Mouse (Mus musculus) liver, embryonic 12.5 days (tissue): ENCODE measurements at regions not wholly inside any gene's neighbourhood (a gene's known extent, or its start where the extent isn't known, plus 50 kb on each side); places are given as distances from the start of the nearest gene placed in this dataset.

Experiments used
- ATAC-seq: fragments of 200-750 bp; cut with Nextera tagmentation; 2 replicates; pipeline ENCODE4 v1.8.0; 2017; ENCODE audit warnings: moderate number of reproducible peaks, mild to moderate bottlenecking, moderate library complexity
- H3K27ac ChIP-seq: fragments of 300-500 bp; sonication (generic); 2 replicates; pipeline ENCODE4 v1.5.1; 2016; ENCODE audit warnings: mild to moderate bottlenecking
- H3K27me3 ChIP-seq: fragments of 300-500 bp; sonication (generic); replicated peaks from 2 replicates; pipeline ENCODE4 v1.6.1; 2016; ENCODE audit warnings: mild to moderate bottlenecking, moderate library complexity
- H3K36me3 ChIP-seq: fragments of 300-500 bp; sonication (generic); 2 replicates; pipeline ENCODE4 v1.6.1; 2016; ENCODE audit warnings: mild to moderate bottlenecking, moderate library complexity
- H3K4me1 ChIP-seq: fragments of 300-500 bp; sonication (generic); 2 replicates; pipeline ENCODE4 v1.6.1; 2016
- H3K4me2 ChIP-seq: fragments of 300-500 bp; sonication (generic); 2 replicates; pipeline ENCODE4 v1.6.1; 2016; ENCODE audit warnings: mild to moderate bottlenecking, moderate library complexity
- H3K4me3 ChIP-seq: fragments of 300-500 bp; sonication (generic); 2 replicates; pipeline ENCODE4 v1.5.1; 2016; ENCODE audit warnings: mild to moderate bottlenecking, moderate library complexity
- H3K9ac ChIP-seq: fragments of 300-500 bp; sonication (generic); 2 replicates; pipeline ENCODE4 v1.6.1; 2016; ENCODE audit warnings: mild to moderate bottlenecking, moderate library complexity
- H3K9me3 ChIP-seq: fragments of 300-500 bp; sonication (generic); replicated peaks from 2 replicates; pipeline ENCODE4 v1.6.1; 2016; ENCODE audit warnings: mild to moderate bottlenecking, moderate library complexity
- WGBS: fragments of 180-500 bp; shearing (Covaris S2); methylation state at CpG from one replicate; pipeline ENCODE4 v1.1.7; 2016; ENCODE audit not compliant: insufficient replicate concordance; 5-methylcytosine and 5-hydroxymethylcytosine counted together

DNA sequence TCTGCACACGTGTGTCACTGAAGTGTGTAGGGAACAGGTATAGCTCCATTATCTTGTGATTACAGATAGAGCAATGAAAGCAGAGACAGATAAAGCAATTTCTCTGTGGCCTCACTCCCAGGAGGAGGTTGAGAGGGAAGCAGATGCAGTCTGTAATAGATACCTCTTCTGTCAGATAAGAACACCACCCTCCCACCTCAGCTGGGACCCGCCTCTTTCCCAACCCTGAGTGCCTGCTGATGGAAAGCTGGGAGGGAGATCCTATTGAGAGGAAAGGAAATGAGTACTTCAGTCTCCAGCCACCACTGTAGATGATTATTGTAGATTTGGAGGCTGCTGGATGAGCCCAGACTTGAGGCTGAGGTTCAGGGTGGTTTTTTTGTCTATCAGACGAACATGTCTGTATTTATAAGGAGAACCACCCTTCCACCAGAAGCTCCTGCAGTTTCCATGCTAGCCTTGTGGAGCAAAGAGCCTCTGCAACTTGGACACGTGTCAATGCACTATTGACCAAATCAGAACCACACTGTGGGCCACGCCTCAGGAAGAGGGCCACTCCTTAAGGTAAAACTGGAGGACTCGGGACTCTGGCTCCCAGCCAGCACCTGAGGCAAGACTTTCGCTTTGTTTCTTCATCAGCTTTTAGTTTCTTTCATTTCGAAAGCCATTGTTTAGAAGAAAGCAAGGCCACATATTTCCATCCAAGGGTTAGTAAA lies 55.3 kb upstream of the Plekha5 start:
- ATAC-seq = no peak
- no peak overlapping the region for H3K27ac ChIP-seq

DNA sequence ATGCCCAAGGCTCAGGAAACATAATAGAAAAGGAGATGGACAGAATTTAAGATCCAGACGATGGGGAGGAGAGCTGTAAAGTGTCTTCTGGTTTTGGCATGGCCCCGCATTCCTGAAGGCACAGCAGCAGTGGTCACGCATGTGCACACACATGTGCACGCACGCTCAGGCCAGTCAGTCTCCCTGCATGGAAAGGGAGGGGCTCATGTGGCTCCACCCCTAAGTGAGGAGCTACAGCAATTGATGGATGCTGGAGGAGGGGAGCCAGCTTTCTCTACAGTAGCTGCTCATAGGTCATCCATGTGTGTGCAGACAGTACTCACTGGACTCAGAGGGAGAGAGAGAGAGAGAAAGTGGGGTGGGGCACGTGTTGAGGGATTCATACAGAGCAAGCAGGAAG lies 56.6 kb upstream of the Plekha5 start:
- no peak for ATAC-seq
- WGBS = 73% methylated on average over 6 of the region's 6 CpGs

More for the DNA sequence above, 55.3 kb upstream of the Plekha5 start:
- no peak overlapping the region for H3K9ac ChIP-seq
- no peak overlapping the region for H3K4me3 ChIP-seq
- no peak overlapping the region for H3K4me2 ChIP-seq
- H3K9me3 ChIP-seq = no peaks in the 10 kb centered on the region
- WGBS = 41% methylated on average over 8 of the region's 8 CpGs
- no peaks in the 10 kb centered on the region for H3K36me3 ChIP-seq
- H3K4me1 ChIP-seq = no peaks in the 10 kb centered on the region
- no peaks in the 10 kb centered on the region for H3K27me3 ChIP-seq

DNA sequence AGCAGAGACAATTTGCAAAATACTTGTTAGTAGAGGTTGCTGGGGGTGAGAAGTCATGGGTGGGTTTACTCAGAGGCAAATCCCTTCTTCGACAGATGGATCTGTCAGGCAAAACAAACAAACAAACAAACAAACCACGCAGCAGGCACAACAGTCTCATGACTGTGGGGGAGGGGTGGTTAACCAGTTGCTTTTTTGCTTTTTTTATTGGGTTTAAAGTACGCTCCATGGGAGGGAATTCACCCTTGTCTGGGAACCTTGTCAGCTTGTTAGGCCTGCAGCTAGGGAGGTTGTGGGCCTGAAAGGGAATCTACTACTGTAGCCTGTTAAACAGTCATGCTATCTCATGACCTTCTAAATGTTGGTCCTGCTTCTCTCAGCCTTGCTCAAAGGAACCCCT lies 57.1 kb upstream of the Plekha5 start:
- Histone ChIP-seq H3K4me3 (no peak overlapping the region), H3K27ac (no peak overlapping the region), H3K27me3 (no peaks in the 10 kb centered on the region), H3K36me3 (no peaks in the 10 kb centered on the region), H3K4me1 (no peaks in the 10 kb centered on the region), H3K4me2 (no peak overlapping the region), H3K9ac (no peak overlapping the region), H3K9me3 (no peaks in the 10 kb centered on the region)
- WGBS = 35% methylated on average over 3 of the region's 3 CpGs
- ATAC-seq = no peak

More for the DNA sequence above, 56.6 kb upstream of the Plekha5 start:
- Histone ChIP-seq H3K27ac (no peak overlapping the region), H3K9me3 (no peaks in the 10 kb centered on the region), H3K4me3 (no peak overlapping the region), H3K36me3 (no peaks in the 10 kb centered on the region), H3K9ac (no peak overlapping the region), H3K4me2 (no peak overlapping the region), H3K27me3 (no peaks in the 10 kb centered on the region), H3K4me1 (no peaks in the 10 kb centered on the region)

DNA sequence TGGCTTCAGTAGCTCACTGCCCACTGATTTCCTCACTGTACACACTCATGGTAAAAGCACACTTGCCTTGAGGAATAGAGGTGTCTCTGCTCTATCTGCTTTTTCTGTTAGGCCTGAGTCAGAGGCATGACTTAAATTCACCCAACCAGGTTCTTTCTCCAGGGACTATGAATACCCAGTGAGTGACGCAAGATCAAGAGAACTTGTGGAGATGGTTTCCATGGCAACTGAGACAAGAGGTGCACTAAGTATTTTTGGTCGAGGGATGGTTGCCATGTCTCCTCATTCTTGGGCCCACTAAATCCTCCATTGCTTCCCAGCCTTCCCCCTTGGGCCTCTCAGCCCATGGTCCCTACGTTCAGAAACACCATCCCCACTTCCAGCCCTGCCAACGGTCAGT lies 62.9 kb upstream of the Plekha5 start:
- H3K9ac ChIP-seq = no peak overlapping the region
- H3K27ac ChIP-seq = no peak overlapping the region
- H3K9me3 ChIP-seq = no peaks in the 10 kb centered on the region
- no peaks in the 10 kb centered on the region for H3K4me1 ChIP-seq
- no peaks in the 10 kb centered on the region for H3K36me3 ChIP-seq
- ATAC-seq = no peak
- H3K4me3 ChIP-seq = no peak overlapping the region
- H3K4me2 ChIP-seq = no peak overlapping the region
- no peaks in the 10 kb centered on the region for H3K27me3 ChIP-seq
- WGBS = 68% methylated on average over 4 of the region's 4 CpGs

DNA sequence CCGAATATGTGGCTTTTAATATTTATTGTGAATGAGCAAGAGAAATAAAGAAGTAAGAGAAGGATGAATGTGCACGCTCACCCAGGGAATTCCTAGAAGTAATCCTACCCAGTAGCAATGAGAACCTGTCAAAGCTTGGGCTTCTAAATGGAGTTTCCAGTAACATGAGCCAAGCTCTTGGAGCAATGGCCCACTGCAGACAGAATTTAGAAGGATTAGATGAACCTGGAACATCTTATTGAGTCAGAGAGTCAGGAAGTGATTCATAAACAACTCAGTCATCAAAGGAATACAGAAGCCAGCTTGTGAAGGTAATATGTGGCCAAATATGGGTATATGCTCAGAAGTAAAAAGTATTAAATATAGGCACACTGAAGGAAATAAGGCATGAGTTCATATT lies 66.0 kb upstream of the Plekha5 start:
- Histone ChIP-seq H3K27ac (no peak overlapping the region), H3K4me3 (no peak overlapping the region), H3K4me2 (no peak overlapping the region), H3K9me3 (no peaks in the 10 kb centered on the region), H3K9ac (no peak overlapping the region), H3K4me1 (no peaks in the 10 kb centered on the region), H3K27me3 (no peaks in the 10 kb centered on the region), H3K36me3 (no peaks in the 10 kb centered on the region)
- no peak for ATAC-seq
- WGBS = 58% methylated on average over 2 of the region's 2 CpGs

DNA sequence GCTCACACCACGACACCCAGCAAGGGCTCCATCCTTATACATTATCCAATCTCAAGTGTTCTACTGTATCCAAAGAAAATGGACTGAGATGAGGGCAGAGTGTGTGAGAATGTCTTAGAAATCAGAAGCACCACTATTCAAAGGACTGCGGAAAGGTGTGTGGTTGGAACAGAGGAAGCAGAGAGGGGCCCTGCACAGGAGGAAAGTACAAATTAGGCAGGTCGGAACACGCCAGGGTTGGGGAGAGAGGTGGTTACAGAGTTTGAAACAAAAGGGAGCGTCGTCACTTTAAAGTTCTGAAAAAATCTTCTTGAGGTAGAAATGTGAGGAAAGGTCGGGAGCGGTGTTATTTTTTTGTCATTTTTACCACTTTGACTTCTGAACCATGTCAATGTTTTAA lies 66.6 kb upstream of the Plekha5 start:
- H3K9ac ChIP-seq = no peak overlapping the region
- no peak for ATAC-seq
- WGBS = 61% methylated on average over 8 of the region's 8 CpGs
- no peaks in the 10 kb centered on the region for H3K36me3 ChIP-seq
- H3K9me3 ChIP-seq = no peaks in the 10 kb centered on the region
- no peak overlapping the region for H3K4me2 ChIP-seq
- no peak overlapping the region for H3K27ac ChIP-seq
- no peaks in the 10 kb centered on the region for H3K4me1 ChIP-seq
- H3K4me3 ChIP-seq = no peak overlapping the region
- H3K27me3 ChIP-seq = no peaks in the 10 kb centered on the region

DNA sequence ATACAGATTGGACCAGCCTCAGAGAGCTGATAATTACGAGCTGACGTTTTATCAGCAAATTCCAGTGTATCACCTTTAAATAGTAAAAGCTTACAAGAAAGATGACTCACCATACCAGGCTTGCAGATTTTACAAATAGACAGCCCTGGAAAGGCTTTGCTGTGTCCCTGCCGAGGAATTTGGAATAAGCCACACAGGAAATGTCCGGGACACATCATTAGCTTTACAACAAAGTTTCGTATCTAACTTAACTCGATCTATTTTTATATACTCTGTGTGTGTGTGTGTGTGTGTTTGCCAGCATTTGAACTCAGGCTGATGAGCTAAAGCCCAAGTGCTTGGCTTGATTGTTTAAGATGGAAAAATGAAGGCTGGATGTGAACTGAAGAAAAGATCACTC lies 69.8 kb upstream of the Plekha5 start:
- Histone ChIP-seq H3K4me3 (no peak overlapping the region), H3K4me1 (no peaks in the 10 kb centered on the region), H3K36me3 (no peaks in the 10 kb centered on the region), H3K27me3 (no peaks in the 10 kb centered on the region), H3K9ac (no peak overlapping the region), H3K27ac (no peak overlapping the region), H3K9me3 (no peaks in the 10 kb centered on the region), H3K4me2 (no peak overlapping the region)
- no peak for ATAC-seq
- 43% methylated on average over 6 of the region's 6 CpGs for WGBS

DNA sequence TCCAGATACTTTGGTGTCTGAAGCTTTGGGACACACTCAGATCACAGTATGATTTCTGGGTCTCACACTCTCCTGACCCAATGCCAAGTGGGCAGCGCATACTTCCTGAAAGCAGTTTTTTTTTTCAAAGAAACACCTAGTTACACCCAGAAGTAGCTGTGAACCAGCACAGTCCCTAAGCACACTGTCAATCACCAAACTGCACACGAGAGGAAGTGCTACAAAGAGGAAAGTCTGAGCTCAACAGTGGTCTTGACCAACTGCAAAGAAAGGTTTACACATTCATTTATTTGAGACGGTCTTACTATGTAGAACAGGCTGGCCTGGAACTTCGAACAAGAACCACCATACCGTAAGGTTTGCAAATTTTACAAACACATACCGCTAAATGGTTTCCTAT lies 70.2 kb upstream of the Plekha5 start:
- H3K9me3 ChIP-seq = no peaks in the 10 kb centered on the region
- WGBS = 57% methylated on average over 6 of the region's 6 CpGs

DNA sequence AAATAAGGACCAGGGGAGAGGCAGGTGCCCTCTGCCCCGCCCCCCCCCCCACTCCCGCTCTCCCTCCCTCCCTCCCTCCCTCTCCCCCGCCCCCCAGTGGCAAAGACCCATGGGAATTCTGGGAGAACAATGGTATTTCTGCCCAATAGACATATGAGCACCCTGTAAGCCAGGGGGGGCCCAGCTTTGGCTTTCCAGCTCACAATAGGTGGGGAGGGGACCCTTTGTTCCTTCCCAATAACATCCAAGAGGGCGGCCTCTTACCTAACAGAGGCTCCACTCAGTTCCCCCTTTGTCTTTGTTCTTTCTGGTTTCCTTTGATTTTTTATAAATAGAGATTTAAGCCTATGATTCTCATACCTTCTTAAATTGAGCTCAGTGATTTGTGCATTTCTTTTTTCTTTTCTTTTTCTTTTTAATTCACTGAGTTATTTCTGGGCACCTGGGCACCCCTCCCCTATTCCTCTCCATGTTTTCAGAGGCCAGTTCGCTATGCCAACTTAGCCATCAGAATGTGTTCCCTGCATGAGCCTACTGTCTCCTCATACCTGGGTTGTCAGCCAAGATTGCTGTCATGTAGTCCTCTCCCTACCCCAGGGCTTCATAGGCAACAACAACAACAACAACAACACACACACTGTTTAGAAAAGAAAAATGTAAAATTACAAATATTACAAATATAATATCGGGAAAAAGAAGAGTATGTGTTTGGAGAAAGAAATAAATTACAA lies 72.3 kb upstream of the Plekha5 start:
- H3K4me3 ChIP-seq = no peak overlapping the region
- no peaks in the 10 kb centered on the region for H3K36me3 ChIP-seq
- no peaks in the 10 kb centered on the region for H3K4me1 ChIP-seq
- ATAC-seq = no peak
- H3K4me2 ChIP-seq = no peak overlapping the region
- H3K27me3 ChIP-seq = no peaks in the 10 kb centered on the region
- no peak overlapping the region for H3K27ac ChIP-seq
- H3K9ac ChIP-seq = no peak overlapping the region
- H3K9me3 ChIP-seq = no peaks in the 10 kb centered on the region
- WGBS = 59% methylated on average over 3 of the region's 6 CpGs

More for the DNA sequence above, 70.2 kb upstream of the Plekha5 start:
- ATAC-seq = no peak
- Histone ChIP-seq H3K4me1 (no peaks in the 10 kb centered on the region), H3K4me2 (no peak overlapping the region), H3K4me3 (no peak overlapping the region), H3K9ac (no peak overlapping the region), H3K27me3 (no peaks in the 10 kb centered on the region), H3K36me3 (no peaks in the 10 kb centered on the region), H3K27ac (no peak overlapping the region)

DNA sequence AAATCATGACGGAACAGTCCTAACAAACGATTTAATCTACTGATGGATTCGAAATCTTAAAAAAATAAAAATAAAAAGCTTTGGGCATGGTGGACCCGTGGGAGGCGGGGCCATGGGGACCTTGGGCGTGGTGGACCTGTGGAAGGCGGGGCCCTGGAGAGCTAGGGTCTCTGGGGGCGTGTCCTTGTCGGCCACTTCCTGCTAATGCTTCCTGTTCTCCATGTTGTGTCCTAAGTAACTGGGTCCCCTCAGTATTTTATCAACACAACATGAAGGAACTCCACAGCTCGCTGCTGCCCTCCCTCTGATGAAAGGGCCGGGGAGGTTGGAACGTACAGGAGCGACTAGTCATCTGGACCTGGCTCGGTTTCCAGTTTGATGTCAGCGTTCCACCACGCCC lies 75.3 kb upstream of the Plekha5 start:
- ATAC-seq = no peak

DNA sequence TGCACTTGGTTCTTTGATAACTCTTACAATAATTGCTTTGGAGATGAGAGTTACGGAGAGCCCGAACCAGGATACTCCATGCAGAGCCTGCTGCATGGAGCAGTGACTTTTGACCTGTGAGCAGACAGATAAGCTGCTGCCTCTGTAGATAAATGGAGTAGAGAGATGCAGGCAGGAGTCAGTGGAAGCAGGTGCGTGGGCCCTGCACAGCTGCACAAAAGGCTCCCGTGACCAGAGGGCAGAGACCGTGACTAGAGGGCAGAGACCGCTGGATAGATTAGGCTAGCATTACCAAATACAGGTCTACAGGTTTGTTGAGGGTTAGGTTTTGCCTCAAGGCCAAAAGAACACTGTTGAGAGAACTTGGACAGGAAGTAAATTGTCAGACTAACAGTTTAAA lies 76.9 kb upstream of the Plekha5 start:
- ATAC-seq = 0 out of 2 replicates have a peak, but pooled peaks have one; percentile 27
- 0 out of 2 replicates have a peak, but pooled peaks cover 4% of the 10 kb centered on the region for H3K9me3 ChIP-seq
- H3K27me3 ChIP-seq = no peaks in the 10 kb centered on the region
- no peak overlapping the region for H3K4me2 ChIP-seq
- no peak overlapping the region for H3K4me3 ChIP-seq
- H3K36me3 ChIP-seq = no peaks in the 10 kb centered on the region
- H3K27ac ChIP-seq = no peak overlapping the region
- H3K9ac ChIP-seq = no peak overlapping the region
- 69% methylated on average over 6 of the region's 6 CpGs for WGBS
- H3K4me1 ChIP-seq = no peaks in the 10 kb centered on the region

More for the DNA sequence above, 75.3 kb upstream of the Plekha5 start:
- no peaks in the 10 kb centered on the region for H3K36me3 ChIP-seq
- H3K4me1 ChIP-seq = no peaks in the 10 kb centered on the region
- H3K27me3 ChIP-seq = no peaks in the 10 kb centered on the region
- no peak overlapping the region for H3K4me2 ChIP-seq
- H3K4me3 ChIP-seq = no peak overlapping the region
- H3K9ac ChIP-seq = no peak overlapping the region
- H3K9me3 ChIP-seq = 0 out of 2 replicates have a peak, but pooled peaks cover 4% of the 10 kb centered on the region
- WGBS = 81% methylated on average over 16 of the region's 16 CpGs
- no peak overlapping the region for H3K27ac ChIP-seq

DNA sequence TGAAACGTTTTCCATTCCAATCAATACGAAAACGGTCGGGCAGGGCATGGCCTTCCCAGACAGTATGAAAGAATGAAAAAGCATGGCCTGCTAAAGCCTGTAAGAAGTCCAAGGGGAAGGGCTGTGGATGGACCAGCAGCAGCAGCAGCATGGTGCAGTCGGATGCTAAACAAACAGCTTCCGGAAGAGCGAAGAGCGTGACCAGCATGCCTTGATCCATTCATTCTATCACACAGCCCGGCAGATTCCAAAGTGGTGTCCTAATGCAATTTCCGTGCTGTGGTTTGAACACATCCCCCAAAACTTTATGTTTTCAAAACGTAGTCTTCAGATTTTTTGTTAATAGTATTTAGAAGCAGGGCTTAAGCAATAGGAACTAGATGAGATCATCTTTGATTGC lies 80.2 kb upstream of the Plekha5 start:
- Histone ChIP-seq H3K4me2 (no peak overlapping the region), H3K36me3 (no peaks in the 10 kb centered on the region), H3K27ac (no peak overlapping the region), H3K4me1 (no peaks in the 10 kb centered on the region), H3K4me3 (no peak overlapping the region), H3K9me3 (0 out of 2 replicates have a peak, but pooled peaks cover 4% of the 10 kb centered on the region), H3K9ac (no peak overlapping the region), H3K27me3 (no peaks in the 10 kb centered on the region)
- ATAC-seq = no peak
- WGBS = 73% methylated on average over 11 of the region's 11 CpGs
